8 mouse cellular contexts compared by ENCODE assay signal in genomic region chr12:111759176-111760061, GRCm38 (mm10). TPM values are rescaled to one million over a fixed set of nuclear protein-coding genes. Genes with fewer than 3 reads are reported as not detected.
A peak's percentile ranks its signal among the peaks of the same experiment; 100 is the strongest.
DNase-seq lines count a peak whose midpoint lies in the region; ATAC-seq and TF ChIP-seq lines count a peak whose summit lies in the region.

No protein-coding gene starts in this region.

- H3K4me3 ChIP-seq in hindbrain, postnatal 0 days (ENCODE audit: low read length) = peak overlapping the region; percentile 94
- H3K4me3 ChIP-seq in limb, embryonic 15.5 days = peak overlapping the region; percentile 91
- peak overlapping the region; percentile 99 for H3K4me3 ChIP-seq in midbrain, embryonic 13.5 days (replicated peaks)

- no peaks in the 10 kb centered on the region for H3K9me3 ChIP-seq in hindbrain, postnatal 0 days (ENCODE audit: low read length)
- H3K9me3 ChIP-seq in limb, embryonic 15.5 days = no peaks in the 10 kb centered on the region
- no peaks in the 10 kb centered on the region for H3K9me3 ChIP-seq in midbrain, embryonic 13.5 days

- intact Hi-C loops in gastrocnemius, postnatal 14 days (cut with DNase I; ENCODE audit: low total_unique reads) = no loop called here

- peaks cover 26% of the 10 kb centered on the region for H3K4me1 ChIP-seq in hindbrain, postnatal 0 days (ENCODE audit: insufficient read depth, low read length)
- peaks cover 36% of the 10 kb centered on the region for H3K4me1 ChIP-seq in limb, embryonic 15.5 days
- peaks cover 57% of the 10 kb centered on the region for H3K4me1 ChIP-seq in midbrain, embryonic 13.5 days (replicated peaks)

- peak; percentile 66 for ATAC-seq in hindbrain, postnatal 0 days
- 0 out of 2 replicates have a peak, but pooled peaks have one; percentile 38 for ATAC-seq in limb, embryonic 15.5 days (ENCODE audit: insufficient number of reproducible peaks, low FRiP score, low TSS enrichment, low read depth)
- ATAC-seq in midbrain, embryonic 13.5 days = peak; percentile 65

- H3K27ac ChIP-seq in hindbrain, postnatal 0 days = peak overlapping the region; percentile 98
- H3K27ac ChIP-seq in limb, embryonic 15.5 days = peak overlapping the region; percentile 90
- H3K27ac ChIP-seq in midbrain, embryonic 13.5 days = peak overlapping the region; percentile 97

- peak overlapping the region; percentile 98 for H3K9ac ChIP-seq in hindbrain, postnatal 0 days (replicated peaks; ENCODE audit: low read length)
- H3K9ac ChIP-seq in limb, embryonic 15.5 days = peak overlapping the region; percentile 87
- peak overlapping the region; percentile 92 for H3K9ac ChIP-seq in midbrain, embryonic 13.5 days (replicated peaks)

- DNase-seq in urinary bladder, adult 18-20 months (ENCODE audit: low spot score in 2 of 2) = peak; percentile 46 to 54
- no peak for DNase-seq in urinary bladder, postnatal 10 days (ENCODE audit: low spot score)
- peak; percentile 84 to 88 for DNase-seq in cerebellum, postnatal 25 days
- peak; percentile 78 for DNase-seq in gastrocnemius, postnatal 14 days
- peak; percentile 64 for DNase-seq in hindbrain, postnatal 0 days (ENCODE audit: low spot score)
- DNase-seq in thymus, postnatal 14 days = peak; percentile 63

- 1% methylated on average over 35 of the region's 35 CpGs for WGBS in hindbrain, postnatal 0 days
- WGBS in limb, embryonic 15.5 days = under 1% methylated on average over 35 of the region's 35 CpGs
- 0% methylated on average over 35 of the region's 35 CpGs for WGBS in midbrain, embryonic 13.5 days

- TF ChIP-seq CTCF in hindbrain, postnatal 0 days (IDR thresholded peaks at IDR 0.05; ENCODE audit: low read depth) = peak; percentile 23; the same call in 1 of the 2 replicates

- peak overlapping the region; percentile 98 for H3K4me2 ChIP-seq in hindbrain, postnatal 0 days (ENCODE audit: low read depth, low read length)
- H3K4me2 ChIP-seq in limb, embryonic 15.5 days = peak overlapping the region; percentile 94
- peak overlapping the region; percentile 98 for H3K4me2 ChIP-seq in midbrain, embryonic 13.5 days (replicated peaks)

- no peaks in the 10 kb centered on the region for H3K36me3 ChIP-seq in hindbrain, postnatal 0 days (ENCODE audit: insufficient read depth, low read length)
- H3K36me3 ChIP-seq in limb, embryonic 15.5 days = peaks cover 10% of the 10 kb centered on the region
- H3K36me3 ChIP-seq in midbrain, embryonic 13.5 days = peaks cover 16% of the 10 kb centered on the region

- H3K27me3 ChIP-seq in hindbrain, postnatal 0 days (ENCODE audit: insufficient read depth, low read length) = no peaks in the 10 kb centered on the region
- H3K27me3 ChIP-seq in limb, embryonic 15.5 days = no peaks in the 10 kb centered on the region
- H3K27me3 ChIP-seq in midbrain, embryonic 13.5 days = no peaks in the 10 kb centered on the region

RNA-seq across cellular contexts. Expression of gene Klc1, which starts 0.8 kb away (rescaled TPM):
- total RNA-seq in gastrocnemius, postnatal 14 days (2021) = 10 to 100 TPM; 53.4 to 62.2 TPM
- 421 and 496 TPM in 2 replicates for total RNA-seq in hindbrain, postnatal 0 days (2014; rRNA removed)
- polyA plus RNA-seq in hindbrain, postnatal 0 days (2015; fragmentation: Nextera tagmentation; extraction: Ambion mirVana) = 583 and 600 TPM in 2 replicates
- 107 and 121 TPM in 2 replicates for polyA plus RNA-seq in limb, embryonic 15.5 days (2015; fragmentation: Nextera tagmentation; extraction: Ambion mirVana)
- polyA plus RNA-seq in midbrain, embryonic 13.5 days (2015; fragmentation: Nextera tagmentation; extraction: Ambion mirVana) = 545 and 546 TPM in 2 replicates

RNA-seq across cellular contexts. Expression of gene Apopt1, which starts 46.4 kb away (rescaled TPM):
- total RNA-seq in gastrocnemius, postnatal 14 days (2021) = 10 to 100 TPM; 34.2 to 35.6 TPM
- total RNA-seq in hindbrain, postnatal 0 days (2014; rRNA removed) = 23.6 and 28.1 TPM in 2 replicates
- polyA plus RNA-seq in hindbrain, postnatal 0 days (2015; fragmentation: Nextera tagmentation; extraction: Ambion mirVana) = 60.3 and 63.9 TPM in 2 replicates
- 48.4 and 51.2 TPM in 2 replicates for polyA plus RNA-seq in limb, embryonic 15.5 days (2015; fragmentation: Nextera tagmentation; extraction: Ambion mirVana)
- polyA plus RNA-seq in midbrain, embryonic 13.5 days (2015; fragmentation: Nextera tagmentation; extraction: Ambion mirVana) = 59.5 and 59.6 TPM in 2 replicates

RNA-seq across cellular contexts. Expression of gene Bag5, which starts 46.4 kb away (rescaled TPM):
- total RNA-seq in gastrocnemius, postnatal 14 days (2021) = 10 to 100 TPM; 14.9 to 17.2 TPM
- total RNA-seq in hindbrain, postnatal 0 days (2014; rRNA removed) = 21.1 and 22.7 TPM in 2 replicates
- polyA plus RNA-seq in hindbrain, postnatal 0 days (2015; fragmentation: Nextera tagmentation; extraction: Ambion mirVana) = 60.1 and 64.3 TPM in 2 replicates
- 69.4 and 71.2 TPM in 2 replicates for polyA plus RNA-seq in limb, embryonic 15.5 days (2015; fragmentation: Nextera tagmentation; extraction: Ambion mirVana)
- 63.9 and 68.2 TPM in 2 replicates for polyA plus RNA-seq in midbrain, embryonic 13.5 days (2015; fragmentation: Nextera tagmentation; extraction: Ambion mirVana)

RNA-seq across cellular contexts. Expression of gene Xrcc3, which starts 54.3 kb away (rescaled TPM):
- total RNA-seq in gastrocnemius, postnatal 14 days (2021) = under 1 TPM; 0.53 to 0.86 TPM
- 16.8 and 17.4 TPM in 2 replicates for total RNA-seq in hindbrain, postnatal 0 days (2014; rRNA removed)
- polyA plus RNA-seq in hindbrain, postnatal 0 days (2015; fragmentation: Nextera tagmentation; extraction: Ambion mirVana) = 2.6 and 2.7 TPM in 2 replicates
- 8.4 and 9.9 TPM in 2 replicates for polyA plus RNA-seq in limb, embryonic 15.5 days (2015; fragmentation: Nextera tagmentation; extraction: Ambion mirVana)
- 3.9 and 4.4 TPM in 2 replicates for polyA plus RNA-seq in midbrain, embryonic 13.5 days (2015; fragmentation: Nextera tagmentation; extraction: Ambion mirVana)

RNA-seq across cellular contexts. Expression of gene Zfyve21, which starts 54.6 kb away (rescaled TPM):
- 10 to 100 TPM; 15.1 to 18.6 TPM for total RNA-seq in gastrocnemius, postnatal 14 days (2021)
- total RNA-seq in hindbrain, postnatal 0 days (2014; rRNA removed) = 43.4 and 44.3 TPM in 2 replicates
- 44.8 and 48.3 TPM in 2 replicates for polyA plus RNA-seq in hindbrain, postnatal 0 days (2015; fragmentation: Nextera tagmentation; extraction: Ambion mirVana)
- 122 and 141 TPM in 2 replicates for polyA plus RNA-seq in limb, embryonic 15.5 days (2015; fragmentation: Nextera tagmentation; extraction: Ambion mirVana)
- polyA plus RNA-seq in midbrain, embryonic 13.5 days (2015; fragmentation: Nextera tagmentation; extraction: Ambion mirVana) = 34.7 and 36.6 TPM in 2 replicates
